Mouse (Mus musculus) heart, postnatal 4 days (tissue): ENCODE measurements around the gene Ube2j1. TPM values are rescaled to one million over a fixed set of nuclear protein-coding genes. Genes with fewer than 3 reads are reported as not detected.

Experiments
- DNase-seq: peaks from one replicate; pipeline ENCODE4 v3.0.0; 2021
- total RNA-seq, 2 experiments: library from RNA; stranded (reverse); gene quantifications; 2 replicates each; pipeline ENCODE4 v1.2.3; 2021

Ube2j1 gene
- total RNA-seq, 2 experiments from 2014 or later: 44.9 to 46.6 TPM

- peak; percentile 92 for DNase-seq
Observed at GRCm38 (mm10) chr4:33018361-33018999, 12.7 kb upstream of the Ube2j1 start.

DNA sequence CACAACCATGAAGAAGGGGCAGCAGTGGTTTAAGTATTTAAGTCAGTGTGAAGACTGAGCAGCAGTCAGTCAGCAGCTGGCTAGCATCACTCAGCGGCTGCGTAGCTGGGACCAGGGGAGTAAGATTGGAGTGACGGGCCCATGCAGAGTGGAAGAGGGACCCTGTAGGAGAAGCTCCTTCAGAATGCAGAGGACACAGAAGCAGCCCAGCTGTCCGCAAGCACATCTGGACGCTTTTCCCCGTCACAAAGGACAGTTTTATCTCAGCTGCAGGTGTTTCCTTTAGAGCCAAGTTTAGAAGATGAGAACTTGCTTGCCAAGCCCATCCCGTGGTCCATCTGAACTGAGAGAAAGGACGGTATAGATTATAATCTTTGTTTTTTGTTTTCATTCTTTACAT lies 6.8 kb upstream of the Ube2j1 start:
- peak; percentile 37 for DNase-seq

DNA sequence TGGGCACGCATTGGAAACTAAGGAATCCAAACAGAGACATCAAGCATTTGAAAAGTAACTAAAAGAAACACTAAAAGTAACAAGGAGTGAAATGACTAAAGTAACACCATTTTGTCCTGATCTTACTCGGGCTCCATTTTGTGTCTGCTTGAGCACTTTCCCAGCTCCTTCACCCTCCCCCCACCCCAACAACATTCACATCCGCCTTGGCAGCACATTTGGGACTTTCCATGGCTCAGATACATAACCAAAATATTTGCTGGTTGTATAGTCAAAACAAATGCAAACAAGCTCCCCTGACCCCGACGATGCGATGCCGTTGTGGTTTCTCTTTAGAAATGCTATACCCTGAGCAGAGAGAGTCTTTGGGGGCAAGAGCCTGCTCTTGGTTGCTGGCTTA lies 2.1 kb upstream of the Ube2j1 start:
- no peak for DNase-seq

DNA sequence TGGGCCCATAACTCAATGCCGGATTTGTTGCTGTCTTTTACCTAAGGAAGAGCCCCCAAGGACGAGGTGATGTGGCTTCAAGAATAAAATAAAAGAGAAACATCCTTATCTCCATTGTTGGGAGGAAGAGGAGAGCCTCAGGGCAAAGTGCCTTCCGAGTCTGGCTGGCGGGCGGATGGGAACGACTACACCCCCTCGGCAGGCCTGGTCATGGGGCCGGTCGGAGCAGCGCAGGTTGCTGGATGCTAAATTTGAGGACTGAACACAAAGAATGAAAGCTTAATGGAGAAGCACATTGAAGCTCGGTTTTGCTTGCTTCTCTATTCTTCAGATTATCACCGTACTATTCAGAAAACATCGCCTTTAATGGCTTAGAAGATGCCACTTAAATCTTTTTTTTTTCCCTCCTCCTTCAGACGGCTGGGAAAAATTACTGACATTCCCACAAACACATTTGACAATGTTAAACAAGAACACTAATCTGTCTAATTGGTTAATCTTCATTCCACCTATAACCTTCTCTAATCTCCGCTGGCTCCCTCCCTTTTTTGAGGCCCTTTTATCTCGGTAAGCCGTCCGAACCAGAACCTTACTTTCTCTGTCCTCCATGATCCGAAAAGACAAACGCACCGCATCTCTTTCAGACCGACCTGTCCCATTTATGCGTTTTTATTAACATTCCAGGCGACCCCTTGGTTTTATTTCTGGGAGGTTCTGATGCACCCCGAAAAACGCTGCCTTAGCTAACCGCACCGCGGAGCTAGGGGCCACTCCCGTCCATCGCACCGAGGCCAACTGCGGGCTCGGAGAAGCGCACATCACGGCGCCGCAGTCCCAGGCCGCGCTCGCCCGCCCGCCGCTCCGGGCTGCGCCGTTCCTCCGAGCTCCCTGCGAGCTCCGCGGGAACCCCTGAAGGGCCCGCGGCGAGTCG lies 687 bp upstream of the Ube2j1 start:
- DNase-seq: peak; percentile 30

- DNase-seq: no peak
Observed at GRCm38 (mm10) chr4:33032045-33032444, 829 bp downstream of the Ube2j1 start.

DNA sequence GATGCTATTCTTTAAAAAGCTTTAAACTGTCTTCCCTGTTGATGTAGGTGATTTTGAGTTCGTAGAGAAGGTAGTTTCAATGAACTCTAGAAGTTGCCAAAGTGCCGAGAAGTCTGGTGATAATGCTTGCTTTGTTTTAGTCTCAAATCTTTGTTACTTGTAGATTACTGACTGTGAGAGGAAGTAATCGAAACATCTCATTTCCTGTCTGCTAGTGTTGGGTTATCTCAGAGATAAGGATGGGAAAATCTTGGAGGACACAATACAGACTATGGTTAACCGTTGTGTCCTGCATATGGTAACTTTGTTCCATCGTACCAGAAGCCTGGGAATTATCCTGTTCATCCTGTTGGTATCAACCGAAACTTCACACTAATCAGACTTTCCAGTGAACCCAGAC lies 2.3 kb downstream of the Ube2j1 start:
- DNase-seq: no peak

- DNase-seq: no peak
Observed at GRCm38 (mm10) chr4:33039826-33040225, 8.6 kb downstream of the Ube2j1 start.

DNA sequence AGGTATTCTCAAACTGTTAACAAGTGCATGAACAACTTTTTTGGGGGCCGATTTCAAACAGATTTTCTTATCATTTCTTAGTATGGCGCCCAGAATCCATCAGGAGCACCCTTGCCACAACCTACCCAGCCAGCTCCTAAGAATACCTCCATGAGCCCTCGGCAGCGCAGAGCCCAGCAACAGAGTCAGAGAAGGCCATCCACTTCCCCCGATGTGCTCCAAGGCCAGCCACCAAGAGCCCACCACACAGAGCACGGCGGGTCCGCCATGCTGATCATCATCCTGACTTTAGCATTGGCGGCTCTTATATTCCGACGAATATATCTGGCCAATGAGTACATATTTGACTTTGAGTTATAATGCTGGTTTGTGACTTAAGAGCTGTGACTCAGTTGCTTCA lies 18.4 kb downstream of the Ube2j1 start:
- no peak for DNase-seq

- DNase-seq: no peak
Observed at GRCm38 (mm10) chr4:33052055-33052454, 20.8 kb downstream of the Ube2j1 start.

- peak; percentile 34 for DNase-seq
Observed at GRCm38 (mm10) chr4:33052650-33053049, 21.4 kb downstream of the Ube2j1 start.

GRCm38 (mm10) chr4:33054426-33054825 lies 23.2 kb downstream of the Ube2j1 start:
- no peak for DNase-seq

DNA sequence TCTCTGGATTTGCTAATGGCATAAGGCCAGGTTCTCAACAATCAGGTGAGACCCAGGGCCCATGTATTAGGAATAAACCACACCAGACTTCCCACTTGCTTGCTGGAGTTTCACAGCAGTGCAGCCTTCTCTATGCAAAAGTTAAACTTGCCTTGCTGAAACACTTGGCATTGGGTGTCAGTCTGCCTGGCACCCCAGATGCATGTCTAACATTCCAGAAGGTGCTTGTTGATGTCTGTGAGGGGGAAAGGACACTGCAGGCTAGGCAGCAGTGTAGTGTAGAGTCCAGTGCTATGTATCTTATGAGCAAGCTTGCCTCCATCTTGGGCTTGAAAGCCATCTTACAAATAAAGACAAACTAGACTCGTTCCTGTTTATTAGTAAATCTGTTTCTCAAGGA lies 25.1 kb downstream of the Ube2j1 start:
- DNase-seq: no peak

DNA sequence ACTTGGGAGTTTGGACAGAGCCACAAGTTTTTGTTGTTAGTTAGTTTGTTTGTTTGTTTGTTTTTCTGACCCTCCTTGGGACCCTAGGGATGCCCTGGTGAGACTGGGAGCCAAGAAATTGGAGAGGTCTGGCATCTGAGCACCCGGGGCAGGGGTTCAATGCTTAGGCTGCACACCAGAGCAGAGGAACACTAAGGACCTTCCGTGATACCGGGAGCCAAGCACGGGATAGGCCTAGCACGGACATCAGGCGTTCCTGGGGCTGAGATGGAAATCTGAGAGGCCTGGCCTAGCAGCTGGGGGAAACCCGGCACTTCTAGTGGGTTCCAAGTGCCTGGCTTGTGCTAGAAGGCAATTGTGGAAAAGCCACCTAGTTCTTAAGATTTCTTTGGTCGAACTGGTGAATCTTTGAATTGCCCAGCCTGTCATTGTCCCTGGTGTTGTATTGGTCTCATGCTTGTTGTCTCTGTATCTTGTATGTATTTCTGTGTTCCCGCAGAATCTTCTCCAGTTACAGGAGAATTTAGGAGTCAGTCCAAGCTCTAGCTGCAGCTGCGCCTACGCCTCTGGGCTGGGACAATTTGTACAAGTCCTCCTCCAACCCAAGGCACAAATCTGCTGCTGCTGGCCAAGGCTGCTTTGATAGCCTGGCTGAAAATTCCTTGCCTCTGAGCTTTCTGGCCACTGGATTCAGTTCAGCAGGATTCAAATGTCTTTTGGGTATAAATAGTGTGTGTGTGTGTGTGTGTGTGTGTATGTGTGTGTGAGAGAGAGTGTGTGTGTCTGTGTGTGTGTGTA lies 26.9 kb downstream of the Ube2j1 start:
- peak; percentile 66 for DNase-seq

- no peak for DNase-seq
Observed at GRCm38 (mm10) chr4:33061158-33061557, 29.9 kb downstream of the Ube2j1 start.

GRCm38 (mm10) chr4:33062981-33063380 lies 31.8 kb downstream of the Ube2j1 start, which contains the start of gene Gabrr2:
TSS of gene Gabrr2 (plus strand) at chr4:33062999.
- no peak for DNase-seq

DNA sequence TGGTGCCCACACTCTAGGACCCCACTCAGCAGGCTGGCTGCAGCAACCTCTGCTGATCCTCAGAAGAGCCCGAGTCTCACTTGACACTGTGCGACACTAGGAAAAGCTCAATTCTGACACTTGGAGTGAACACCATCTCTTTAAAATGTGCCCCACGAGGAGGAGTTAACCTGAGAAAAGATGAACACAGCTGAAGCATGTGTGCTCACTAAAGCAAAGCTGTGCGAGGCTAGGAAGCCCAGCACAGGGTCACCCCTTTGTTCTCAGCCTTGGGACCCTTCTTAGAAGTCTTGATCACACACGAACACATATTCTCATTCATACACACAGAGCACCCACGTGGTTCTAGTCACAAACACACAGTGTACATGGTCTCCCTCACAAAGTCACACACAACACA lies 33.8 kb downstream of the Ube2j1 start:
- DNase-seq: no peak

DNA sequence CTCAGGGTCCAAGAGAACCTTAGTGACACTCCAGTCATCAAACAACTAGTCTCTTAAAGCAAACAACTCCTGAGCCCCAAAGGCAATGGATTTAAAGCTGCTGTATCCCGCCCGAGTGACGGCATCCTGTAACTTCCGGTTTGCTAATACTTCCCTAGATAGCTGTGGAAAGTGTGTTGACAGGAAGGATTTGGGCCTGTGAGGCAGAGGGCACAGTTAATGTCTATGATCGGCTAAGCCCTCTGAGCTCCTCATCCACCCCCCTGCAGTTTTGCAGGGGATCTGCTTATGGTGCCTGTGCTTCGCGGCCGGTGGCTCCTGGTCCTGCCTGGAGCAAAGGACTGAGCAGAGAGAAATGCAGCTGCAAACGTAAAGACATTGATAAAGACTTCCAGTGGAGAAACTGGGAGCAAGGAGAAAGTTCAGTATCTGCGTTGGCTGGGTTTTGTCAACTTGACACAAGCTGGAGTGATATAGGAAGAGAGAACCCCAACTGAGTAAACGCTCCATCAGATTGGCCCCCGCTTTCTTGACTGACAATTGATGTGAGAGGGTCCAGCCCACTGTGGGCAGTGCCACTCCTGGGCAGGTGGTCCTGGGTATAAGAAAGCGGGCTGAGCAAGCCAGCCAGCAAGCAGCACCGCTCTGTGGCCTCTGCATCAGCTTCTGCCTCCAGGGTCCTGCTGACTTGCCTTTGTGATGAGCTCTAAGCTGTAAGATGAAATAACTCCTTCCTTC lies 35.2 kb downstream of the Ube2j1 start:
- no peak for DNase-seq

- no peak for DNase-seq
Observed at GRCm38 (mm10) chr4:33067331-33067730, 36.1 kb downstream of the Ube2j1 start.

GRCm38 (mm10) chr4:33067826-33068225 lies 36.6 kb downstream of the Ube2j1 start:
- DNase-seq: no peak

DNA sequence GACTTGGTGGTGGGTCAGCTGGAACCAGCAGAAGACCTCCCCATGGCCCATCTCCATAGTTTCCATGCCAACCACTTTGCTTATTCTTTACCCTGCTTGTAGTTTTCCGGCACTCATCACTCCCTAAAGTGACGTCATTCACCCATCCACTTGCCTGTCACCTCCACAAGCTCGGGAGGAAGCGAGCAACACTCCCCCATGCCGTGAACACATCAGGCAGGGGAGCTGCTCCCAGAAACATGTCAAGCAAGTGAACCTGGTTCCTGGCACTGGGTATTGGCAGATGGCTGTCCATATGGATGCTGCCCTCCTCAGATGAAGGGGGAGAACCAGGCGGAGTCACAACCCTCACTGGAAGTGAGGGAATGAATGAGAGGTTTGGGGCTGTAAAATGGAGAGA lies 37.7 kb downstream of the Ube2j1 start:
- no peak for DNase-seq

DNA sequence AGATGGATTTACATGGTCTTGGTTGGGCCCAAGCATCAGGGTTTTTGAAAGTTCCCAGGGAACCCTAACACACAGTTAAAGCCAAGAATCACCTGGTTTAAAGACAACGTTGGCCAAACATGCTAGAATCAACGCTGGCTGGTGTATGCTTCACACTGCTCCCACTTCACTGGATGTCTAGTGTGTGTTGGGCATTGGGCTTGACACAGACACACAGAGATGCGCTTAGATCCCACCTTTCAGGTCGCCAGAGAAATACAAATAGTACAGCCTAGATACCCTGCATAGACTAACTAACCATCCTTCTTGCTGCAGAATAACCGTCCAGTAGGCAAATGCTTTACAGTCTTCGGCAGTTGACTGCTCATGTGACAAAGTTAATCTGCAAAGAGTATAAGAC lies 39.1 kb downstream of the Ube2j1 start:
- DNase-seq: no peak

DNA sequence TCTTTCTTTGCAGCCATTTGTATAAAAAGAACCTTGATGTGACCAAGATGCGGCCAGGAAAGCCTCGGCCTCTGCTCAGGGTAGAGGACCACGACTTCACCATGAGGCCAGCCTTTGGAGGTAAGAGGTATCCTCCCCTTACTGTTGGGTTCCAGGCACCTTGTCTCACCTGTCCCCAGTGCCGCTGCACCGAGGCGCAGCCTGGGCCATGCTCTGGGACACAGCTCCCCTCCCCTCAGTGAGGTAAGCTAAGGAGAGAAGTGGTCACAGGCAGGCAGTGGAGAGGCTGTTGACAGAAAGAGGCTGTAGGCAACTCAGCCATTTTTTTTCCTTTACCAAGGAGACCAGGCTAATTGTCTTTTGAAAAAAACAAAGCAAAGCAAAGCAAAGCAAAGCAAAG lies 40.1 kb downstream of the Ube2j1 start:
- DNase-seq: no peak
